Mouse (Mus musculus): Measurements from ENCODE around the gene Prdm10.

The Prdm10 gene

DNA sequence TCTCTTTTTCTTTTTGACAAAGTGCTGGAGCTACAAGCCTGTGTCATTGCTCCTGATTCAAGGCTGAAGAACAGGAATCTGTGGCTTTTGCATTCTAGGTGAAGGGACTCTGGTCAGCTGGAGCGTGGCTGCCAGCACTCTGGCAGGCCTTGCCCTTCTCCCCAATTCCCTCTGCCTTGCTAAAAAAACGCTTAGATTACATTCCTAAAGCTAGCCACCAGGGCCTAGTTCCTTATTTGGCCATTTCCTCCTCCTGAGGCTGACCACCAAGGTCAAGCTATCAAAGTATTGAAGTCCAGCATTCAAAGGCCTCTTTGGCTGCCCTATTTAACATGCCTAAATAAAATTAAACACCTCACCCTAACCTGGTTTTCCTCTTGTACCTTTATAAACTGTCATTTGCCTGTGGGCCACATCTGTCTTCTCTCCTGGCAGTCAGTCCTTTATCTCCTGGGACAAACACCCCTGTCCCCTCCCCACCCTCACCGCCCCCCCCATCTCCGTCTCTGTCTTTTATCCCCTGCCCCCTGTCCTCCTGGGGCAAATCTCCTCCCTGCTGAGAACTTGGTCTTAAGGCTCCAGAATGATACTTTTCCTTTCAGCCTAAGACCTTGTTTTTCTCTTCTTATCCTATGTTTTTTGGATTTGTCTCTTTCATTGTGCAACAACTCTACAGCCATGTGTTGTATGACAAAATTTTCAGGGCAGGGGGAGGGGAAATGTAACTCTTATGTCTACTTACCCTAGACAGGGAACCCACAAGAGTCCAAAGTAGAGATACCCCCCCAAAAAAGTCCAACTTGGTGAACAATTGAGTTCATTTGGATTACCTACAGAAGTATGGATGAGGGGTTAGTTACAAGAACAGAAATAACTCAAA lies 17.9 kb upstream of the Prdm10 start:
- DNase-seq (ENCODE audit: low spot score): peak; percentile 55

DNA sequence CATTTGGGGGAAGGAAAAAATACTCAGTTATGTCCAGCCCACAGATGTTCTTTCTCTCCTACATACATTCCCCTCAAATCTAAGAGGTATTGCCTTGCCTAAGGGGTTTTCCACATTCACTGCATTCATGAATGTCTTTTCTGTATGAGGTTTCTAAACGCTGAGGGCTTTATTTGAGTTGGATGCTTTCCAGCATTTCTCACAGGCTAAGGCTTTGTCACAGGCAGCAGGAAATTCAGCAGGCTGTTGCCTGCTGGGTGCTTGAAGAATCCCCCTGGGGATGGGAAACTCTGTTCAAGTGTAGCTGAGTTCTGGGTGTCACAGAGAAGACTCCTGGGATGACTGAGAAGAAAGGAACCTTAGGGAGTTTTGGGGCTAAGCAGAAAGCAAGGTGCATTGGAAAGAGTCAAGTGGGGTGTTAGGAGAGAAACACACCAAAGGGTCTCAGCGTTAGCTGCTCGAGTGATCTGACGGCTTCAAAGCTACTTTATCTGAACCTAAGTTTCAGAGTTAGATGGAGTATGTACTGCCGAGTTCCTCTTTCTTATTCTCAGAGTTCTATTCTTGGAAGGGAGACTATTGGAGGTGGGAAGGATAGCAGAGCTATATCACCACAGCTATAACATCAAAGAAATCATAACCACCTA lies 14.2 kb upstream of the Prdm10 start:
- no peak for DNase-seq (ENCODE audit: low spot score)

DNA sequence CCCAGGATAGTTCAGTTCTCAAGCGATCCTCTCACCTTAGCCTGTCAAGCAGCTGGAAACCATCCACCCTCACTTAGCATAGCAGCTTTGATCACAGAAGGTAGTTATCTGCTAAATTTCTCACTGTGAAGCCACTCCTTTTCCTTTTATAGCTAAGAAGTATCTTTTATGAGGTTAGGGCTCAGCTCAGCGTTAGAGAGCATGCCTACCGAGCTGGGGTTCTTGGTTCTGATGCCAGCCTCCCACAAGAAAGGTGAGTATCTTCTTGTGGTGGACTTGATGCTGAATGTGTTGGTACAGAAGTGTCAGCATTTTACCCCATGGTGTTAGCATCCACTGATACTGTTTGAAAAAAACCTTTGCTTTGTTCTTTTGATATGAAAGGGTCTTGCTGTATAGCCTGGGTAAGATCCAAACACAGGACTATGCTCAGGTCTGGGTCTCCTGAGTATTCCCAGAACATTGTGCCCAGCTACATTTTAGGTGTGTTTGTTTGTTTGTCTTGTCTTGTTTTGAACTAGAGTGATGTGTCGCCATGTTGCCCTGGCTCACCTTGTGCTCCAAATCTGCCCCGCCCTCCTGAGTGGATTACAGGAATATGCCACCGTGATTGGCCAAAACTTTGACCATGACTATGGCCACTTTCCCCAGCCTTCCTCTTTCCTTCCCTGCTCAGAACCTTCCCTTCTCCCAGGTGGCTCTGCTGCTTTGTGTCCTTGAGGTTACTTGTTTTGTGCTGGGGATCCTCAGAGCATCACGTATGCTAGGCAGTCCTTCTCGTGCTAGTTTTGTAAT lies 8.9 kb upstream of the Prdm10 start:
- DNase-seq (ENCODE audit: low spot score): no peak

DNA sequence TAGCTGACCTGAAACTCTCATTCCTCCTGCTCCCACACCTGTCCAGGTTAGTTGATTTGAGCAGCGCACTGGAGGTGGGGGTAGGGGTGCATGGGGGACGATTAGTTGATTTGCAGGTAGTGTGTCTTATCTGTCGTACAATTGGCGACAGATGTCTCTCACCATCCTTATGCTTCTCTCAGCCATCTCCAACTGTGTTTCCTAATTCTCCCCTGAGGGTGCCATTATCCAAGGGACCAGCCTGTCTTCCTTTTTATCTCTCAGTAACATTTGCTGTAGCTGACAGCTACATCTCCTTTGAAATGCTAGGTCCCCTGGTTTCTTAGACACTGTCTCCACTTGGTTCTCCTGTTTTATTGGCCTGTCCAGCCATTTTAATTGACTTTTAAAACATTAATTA lies 8.2 kb upstream of the Prdm10 start:
- DNase-seq (ENCODE audit: low spot score): no peak

DNA sequence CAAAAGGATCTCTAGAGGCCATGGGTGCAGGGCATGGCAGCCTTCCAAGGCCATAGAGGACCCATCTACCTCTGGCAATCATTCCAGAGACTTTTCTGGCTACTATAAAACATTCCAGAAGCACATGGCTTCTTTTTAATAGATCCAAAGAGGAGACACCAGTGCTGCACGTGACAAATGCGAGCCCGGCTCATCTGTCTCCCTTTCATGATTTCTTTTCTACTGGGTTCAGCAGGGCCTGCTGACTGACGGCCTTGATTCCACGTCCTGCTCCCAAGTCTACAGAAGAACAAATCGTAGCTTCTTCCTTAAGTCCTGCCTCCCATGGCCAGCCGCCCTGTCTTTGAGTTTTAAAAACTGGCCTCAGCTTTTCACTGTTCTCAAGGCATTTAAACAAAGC lies 1.7 kb upstream of the Prdm10 start:
- peak; percentile 19 for DNase-seq (ENCODE audit: low spot score)

DNA sequence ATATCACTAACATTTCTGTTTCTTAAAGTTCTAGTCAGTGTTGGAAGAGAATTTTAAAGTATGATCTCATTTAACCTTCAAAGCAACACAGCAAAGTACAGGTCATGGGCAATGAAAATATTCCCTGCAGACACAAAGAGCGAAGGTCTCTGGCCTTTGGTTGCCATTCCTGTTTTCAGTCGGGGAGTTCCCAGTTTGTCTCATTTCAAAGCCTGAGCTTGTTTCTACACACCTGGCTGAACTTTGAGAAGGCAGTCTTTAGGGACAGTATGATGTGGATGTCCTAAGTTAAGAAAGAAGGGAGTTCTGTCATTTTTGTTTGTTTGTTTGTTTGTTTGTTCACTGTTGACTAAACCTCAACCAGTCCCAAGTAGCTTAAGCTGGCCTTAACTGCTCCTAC lies 1.0 kb upstream of the Prdm10 start:
- DNase-seq (ENCODE audit: low spot score): no peak

DNA sequence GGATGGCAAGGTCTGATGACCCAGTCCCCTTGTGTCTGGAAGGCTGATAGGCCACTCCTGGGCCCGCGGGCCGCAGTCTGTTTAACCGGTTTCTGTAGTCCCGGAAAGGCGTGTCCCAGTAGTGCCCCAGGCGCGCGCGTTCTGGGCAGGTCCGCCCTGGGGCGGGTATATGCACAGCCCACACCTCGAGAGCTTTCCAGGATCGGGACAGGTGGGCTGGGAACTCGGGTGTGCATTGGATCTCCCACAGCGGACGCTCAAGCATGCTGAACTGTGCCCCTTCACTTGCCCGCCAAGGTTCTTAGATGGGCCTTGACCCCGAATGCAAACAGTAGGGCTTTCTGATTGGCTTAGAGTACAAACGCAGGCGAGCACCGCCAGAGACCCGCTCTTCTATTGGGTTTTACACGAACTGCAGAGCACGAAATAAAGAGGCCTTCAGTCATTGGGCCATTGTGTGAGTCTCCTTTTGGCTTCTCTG lies 413 bp upstream of the Prdm10 start:
- DNase-seq (ENCODE audit: low spot score): peak; percentile 80

DNA sequence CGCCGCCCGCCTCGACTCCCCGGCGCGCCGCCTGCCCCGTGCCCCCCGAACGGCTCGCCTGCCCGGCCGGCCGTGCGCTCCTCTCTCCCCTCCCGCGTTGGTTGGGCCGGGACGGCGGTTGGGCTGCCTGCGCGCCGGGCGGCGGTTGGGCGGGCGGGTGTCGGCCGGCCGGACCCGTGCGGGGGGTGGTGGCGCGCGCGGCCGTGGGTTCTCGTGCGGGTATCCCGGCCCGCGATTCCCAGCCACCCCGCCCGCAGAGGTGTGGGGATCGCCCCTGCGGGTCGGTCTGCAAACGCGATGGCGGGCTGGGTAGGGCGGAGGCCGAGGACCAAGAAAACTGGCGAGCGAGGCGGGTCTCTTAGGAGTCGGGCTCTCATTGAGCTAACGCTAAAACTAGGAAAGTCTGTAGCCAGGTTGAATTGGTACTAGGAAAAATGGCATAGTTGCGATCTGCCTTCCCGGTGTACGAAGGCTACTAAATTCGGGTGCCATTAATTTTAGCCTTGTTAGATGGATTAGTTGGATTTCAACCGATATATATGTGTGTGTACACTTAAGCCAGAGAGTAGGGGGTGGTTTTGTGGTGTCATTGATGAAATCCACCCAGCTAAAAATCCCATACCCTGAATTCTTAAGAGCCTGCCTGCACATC lies 799 bp downstream of the Prdm10 start:
- DNase-seq (ENCODE audit: low spot score): peak; percentile 87

DNA sequence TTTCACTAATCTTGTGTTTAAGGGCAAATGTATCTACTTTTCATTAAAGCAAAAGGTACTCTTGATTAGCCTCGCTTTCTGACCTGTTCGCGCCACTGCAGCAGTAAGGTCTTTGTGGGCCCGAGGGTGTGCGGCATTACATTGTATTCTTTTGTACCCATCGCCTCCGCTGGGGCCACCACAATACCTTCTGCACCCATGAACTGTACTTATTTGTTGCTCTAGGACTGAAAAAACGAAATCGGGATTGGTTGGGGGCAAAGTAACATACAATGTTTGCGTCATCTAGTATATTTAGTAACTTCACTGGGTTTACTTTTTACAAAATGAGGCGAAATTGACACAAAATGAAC lies 1.3 kb downstream of the Prdm10 start:
- DNase-seq (ENCODE audit: low spot score): no peak

DNA sequence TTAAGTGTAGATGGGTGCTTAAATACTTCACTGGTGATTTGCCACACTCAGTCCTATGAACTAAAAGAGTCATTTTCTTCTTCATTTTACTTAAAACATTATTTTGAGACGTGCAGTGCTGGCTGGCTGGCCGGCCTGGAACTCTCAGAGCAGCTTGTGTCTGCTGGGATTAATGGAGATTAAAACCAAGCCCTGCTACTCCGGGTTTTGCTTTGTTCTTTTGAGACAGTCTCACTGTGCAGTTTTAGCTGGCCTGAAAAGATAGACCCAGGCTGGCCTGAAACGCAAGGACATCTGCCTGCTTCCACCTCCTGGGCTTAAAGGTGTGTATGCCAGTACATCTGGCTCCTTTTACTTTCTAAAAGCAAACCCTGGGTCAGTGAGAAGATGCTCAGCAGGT lies 2.2 kb downstream of the Prdm10 start:
- DNase-seq (ENCODE audit: low spot score): no peak

DNA sequence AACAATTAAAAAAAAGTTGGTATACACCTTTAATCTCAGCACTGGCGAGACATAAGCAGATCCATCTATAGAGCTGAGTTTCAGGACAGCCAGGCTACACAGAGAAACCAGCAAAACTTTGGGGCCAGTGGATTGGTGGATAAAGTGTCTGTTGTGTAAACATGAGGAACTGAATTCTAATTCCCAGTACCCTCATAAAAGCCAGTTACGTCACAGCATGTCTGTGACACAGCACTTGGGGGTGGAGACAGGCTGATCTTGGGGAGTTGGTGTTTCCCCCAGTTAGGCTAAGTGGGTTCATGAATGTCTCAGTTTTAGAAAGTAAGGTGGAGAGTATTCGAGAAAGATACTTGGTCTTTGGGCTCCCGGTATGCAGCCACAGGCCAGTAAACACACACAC lies 2.7 kb downstream of the Prdm10 start:
- no peak for DNase-seq (ENCODE audit: low spot score)

DNA sequence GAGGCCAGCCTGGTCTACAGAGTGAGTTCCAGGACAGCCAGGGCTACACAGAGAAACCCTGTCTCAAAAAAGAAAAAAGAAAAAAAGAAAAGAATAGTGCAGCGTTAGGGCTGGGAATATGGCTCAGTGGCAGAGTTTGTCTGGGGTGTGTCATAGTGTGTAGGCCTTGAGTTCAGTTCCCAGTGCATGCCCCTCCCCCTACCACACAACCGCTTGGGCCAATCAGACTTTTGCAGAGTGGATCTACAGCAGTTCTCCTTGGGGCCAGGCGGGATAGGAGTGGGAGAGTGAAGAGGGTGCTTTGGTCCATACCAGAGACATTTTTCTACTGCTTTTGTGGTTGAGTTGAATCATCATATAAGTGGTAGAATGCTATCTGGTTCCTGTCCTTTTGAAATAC lies 3.6 kb downstream of the Prdm10 start:
- no peak for DNase-seq (ENCODE audit: low spot score)

DNA sequence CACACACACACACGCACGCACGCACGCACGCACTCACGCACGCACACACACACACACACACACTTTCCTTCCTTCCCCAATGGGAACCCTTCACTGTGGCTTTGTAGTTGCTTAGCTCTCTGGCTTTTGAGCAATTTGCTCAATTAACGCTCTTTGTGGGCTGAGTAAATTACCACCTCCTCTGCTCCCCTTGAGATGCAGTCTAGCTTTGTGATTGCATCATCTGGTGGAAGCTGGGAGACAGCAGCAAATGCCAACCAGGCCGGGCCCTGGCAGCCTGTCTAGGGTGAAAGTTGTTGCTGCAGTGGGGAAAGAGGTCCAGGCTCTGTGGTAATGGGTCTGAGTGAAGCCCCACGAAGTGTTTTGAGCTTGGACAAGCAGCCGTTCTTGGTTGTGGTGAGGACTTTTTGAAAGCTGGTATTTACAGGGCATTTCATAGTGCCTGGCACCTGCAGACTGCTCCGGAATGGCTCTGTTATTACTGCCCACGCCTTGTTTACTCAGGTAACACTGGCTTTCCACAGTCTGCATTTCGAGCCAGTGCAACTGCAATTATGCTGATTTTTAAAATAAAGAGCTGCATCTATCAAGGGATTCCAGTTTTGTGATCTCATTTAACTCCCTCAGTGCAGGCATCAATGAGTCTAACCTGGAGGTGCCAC lies 10.0 kb downstream of the Prdm10 start:
- DNase-seq (ENCODE audit: low spot score): no peak

DNA sequence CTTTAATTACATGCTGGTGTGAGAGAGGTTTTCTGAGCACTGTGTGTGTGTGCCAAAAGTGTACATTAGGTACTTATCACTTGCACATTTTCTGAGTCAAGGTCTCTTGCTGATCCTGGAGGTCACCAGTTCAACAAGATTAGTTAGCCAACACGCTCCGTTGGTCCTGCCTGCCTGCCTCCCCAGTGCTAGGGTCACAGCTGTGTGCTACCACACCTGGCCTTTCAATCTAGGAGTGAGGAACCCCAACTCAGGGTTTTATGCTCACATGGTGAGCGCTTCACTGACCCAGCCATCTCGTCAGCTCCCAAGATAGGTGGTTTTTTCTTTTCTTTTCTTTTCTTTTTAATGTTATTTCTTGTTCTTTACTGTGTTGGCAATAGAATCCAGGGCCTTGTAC lies 11.6 kb downstream of the Prdm10 start:
- no peak for DNase-seq (ENCODE audit: low spot score)

DNA sequence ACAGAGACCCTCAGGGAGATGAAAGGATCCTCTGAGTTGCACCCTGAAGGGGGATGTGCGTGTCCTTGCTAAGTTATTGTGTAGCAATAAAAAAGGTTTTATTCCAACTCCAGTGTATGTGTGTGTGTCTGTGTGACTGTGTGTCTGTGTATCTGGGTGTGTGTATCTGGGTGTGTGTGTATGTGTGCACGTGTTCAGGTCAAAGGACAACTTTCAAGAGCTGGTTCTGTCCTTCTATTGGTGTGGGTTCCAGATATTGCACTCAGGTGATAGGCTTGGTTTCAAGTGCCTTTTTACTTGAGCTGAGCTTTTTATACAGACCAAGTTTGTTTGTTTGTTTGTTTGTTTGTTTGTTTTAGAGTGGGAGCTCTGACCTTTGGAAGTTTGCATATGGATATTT lies 12.9 kb downstream of the Prdm10 start:
- DNase-seq (ENCODE audit: low spot score): no peak

DNA sequence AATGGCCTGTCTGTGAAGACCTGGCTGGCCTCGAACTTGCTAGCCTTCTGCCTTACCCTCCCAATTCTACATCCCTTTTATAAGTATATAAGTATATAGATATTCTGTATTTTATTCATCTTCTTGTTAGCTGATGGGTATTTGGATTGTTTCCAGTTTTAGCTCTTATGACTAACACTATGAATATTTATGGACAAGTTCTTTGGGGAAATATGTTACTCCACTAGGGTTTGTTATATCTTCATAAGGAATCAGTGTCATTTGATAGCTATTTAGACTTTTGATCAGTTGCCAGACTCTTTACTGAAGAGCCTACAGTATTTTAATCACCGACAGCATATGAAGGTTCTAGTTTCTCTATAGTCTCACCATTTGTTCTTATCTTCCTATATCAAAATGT lies 15.0 kb downstream of the Prdm10 start:
- DNase-seq (ENCODE audit: low spot score): no peak

DNA sequence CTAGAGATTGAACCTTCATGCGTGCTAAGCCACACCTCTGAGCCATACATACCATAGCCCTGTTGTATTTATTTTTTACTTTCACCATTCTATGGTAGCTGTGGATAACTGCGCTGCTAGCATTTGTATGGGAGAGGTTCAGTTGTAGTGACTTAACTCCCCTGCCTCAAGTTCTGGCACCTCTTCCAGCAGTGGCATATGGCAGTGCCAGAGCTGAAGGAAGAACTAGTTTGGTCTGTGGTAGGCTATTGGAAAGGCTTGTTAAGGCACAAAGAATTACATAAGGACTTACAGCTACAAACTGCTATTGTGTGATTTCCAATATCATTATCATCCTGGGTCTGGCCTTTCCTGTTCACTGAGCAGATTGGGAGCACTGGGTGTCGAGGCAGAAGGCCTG lies 16.0 kb downstream of the Prdm10 start:
- no peak for DNase-seq (ENCODE audit: low spot score)

DNA sequence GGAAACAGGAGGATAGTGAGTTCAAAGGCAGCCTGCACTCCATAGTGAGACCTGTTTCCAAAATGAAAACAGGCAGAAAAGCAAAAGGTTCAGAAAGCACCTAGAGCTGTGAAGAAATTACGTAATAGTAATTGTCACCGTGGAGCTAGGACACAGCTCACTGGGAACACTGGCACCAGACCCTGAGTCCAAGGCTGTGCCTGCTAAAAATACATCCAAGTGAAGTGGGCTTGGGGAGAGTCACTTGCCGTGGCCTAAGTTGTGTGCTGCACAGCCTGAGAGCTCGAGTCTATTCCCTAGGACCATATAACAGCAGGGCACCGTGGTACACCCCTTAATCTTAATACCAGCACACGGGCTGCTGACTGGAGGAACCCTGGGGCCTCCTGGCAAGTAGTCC lies 18.4 kb downstream of the Prdm10 start:
- no peak for DNase-seq (ENCODE audit: low spot score)

DNA sequence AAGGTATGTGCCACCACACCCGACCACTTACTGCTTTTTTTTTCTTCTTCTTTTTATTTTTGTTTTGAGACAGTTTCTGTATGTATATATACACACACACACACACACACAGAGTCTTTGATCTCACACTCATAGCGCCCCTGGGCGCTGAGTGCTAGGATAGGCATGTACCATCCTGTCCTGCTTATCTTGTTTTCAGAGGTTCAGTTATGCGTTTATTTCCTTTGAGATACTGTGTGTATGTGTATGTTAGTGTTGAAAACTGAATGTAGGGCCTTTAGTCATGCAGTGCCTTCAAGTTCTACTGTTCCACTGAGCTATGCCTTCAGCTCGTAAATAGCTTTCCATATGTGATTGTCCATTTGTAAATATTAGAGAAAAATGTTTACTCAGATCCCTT lies 20.2 kb downstream of the Prdm10 start:
- no peak for DNase-seq (ENCODE audit: low spot score)

DNA sequence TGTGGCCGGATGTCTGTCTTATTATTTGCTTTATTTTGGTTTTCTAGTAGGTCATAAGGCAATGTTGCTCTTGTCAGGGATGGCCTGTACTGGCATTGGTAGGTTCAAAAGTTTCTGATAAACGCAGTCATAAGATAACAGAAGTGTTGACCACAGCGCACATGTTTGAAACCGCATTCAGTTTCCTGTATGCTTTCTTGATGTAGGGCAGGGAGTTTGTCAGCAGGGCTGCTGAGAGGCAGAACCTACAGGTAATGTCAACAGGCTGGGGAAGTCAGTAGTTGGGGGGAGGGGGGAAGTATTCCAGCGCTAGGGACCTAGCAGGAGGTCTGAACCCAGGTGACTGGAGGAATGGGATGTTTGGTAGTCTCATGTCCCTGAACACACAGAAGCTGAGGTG lies 20.8 kb downstream of the Prdm10 start:
- DNase-seq (ENCODE audit: low spot score): no peak

DNA sequence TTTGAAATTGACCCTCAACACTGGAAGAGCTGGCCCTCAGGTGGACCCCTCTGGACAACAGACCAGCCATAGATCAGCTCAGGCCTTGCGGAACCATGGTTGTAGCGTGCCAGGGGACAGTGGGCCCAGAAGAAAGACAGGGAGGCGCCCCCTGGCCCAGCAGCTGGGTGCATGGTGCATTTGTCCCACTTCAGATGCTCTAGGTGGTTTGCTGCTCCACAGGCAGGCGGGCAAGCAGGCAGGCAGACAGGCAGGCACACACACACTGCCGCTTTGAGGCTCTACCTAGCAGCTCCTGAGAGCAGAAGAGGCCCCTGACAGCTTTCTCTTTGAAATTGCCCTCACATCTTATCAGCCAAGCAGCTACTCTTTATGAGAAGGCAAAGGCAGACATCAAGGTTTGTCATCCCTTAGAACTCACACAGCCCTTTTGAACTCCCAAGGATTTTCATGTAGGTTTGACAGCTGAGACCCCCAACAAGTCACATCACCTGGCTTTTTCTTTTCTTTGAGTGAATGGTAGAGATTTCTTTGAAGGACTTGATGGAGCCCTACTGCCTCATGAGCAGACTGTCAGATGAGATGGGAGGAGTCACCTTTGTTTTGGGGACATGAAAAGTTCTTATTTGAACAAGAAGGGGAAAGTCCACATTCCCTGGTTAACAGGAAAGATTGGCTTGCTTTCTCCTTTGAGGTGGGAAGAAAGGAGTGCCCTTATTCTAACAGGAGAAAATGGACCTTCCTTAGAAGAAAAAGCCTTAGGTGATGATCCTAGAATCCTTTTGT lies 21.4 kb downstream of the Prdm10 start:
- no peak for DNase-seq (ENCODE audit: low spot score)
